Mouse (Mus musculus) midbrain, embryonic 14.5 days (tissue): ENCODE results near the gene Lemd2. TPM values are rescaled to one million over a fixed set of nuclear protein-coding genes. Genes with fewer than 3 reads are reported as not detected.

Experiments
- polyA plus RNA-seq: library from polyadenylated mRNA; unstranded; fragments of >200 nt; fragmentation: Nextera tagmentation; extraction: Ambion mirVana; gene quantifications from 2 replicates; pipeline ENCODE4 v1.2.1, GENCODE M21; 2014

Lemd2 gene
- polyA plus RNA-seq, 1 experiment from 2014 or later, result 20.8 TPM

Other genes starting within 250 kb of the Lemd2 start
- gene Zbtb9, start 231.3 kb downstream of the Lemd2 start, polyA plus RNA-seq, result 8.7 and 11.3 TPM in 2 replicates
- gene Bak1, start 175.5 kb downstream of the Lemd2 start, polyA plus RNA-seq, result 5.5 and 5.8 TPM in 2 replicates
- gene Itpr3, start 147.2 kb downstream of the Lemd2 start, polyA plus RNA-seq, result 0.51 and 0.82 TPM in 2 replicates
- gene Uqcc2, start 70.6 kb downstream of the Lemd2 start, polyA plus RNA-seq, result 353 and 471 TPM in 2 replicates
- 0.20 and 0.36 TPM in 2 replicates for gene Ip6k3, start 36.7 kb downstream of the Lemd2 start, polyA plus RNA-seq